Mouse (Mus musculus) hindbrain, embryonic 10.5 days (tissue): ENCODE measurements at regions not wholly inside any gene's neighbourhood (a gene's known extent, or its start where the extent isn't known, plus 50 kb on each side); places are given as distances from the start of the nearest gene placed in this dataset.

Source experiments
- DNase-seq: peaks from one replicate; pipeline ENCODE4 v3.0.0-alpha.2; 2017; ENCODE audit warnings: low spot score
- H3K27ac ChIP-seq: fragments of 300-500 bp; sonication (generic); 2 replicates; pipeline ENCODE4 v1.5.1; 2016; ENCODE audit warnings: mild to moderate bottlenecking, moderate library complexity
- H3K27me3 ChIP-seq: fragments of 300-500 bp; sonication (generic); 2 replicates; pipeline ENCODE4 v1.6.1; 2016; ENCODE audit warnings: mild to moderate bottlenecking; ENCODE audit not compliant: poor library complexity, insufficient read depth, severe bottlenecking
- H3K36me3 ChIP-seq: fragments of 300-500 bp; sonication (generic); 2 replicates; pipeline ENCODE4 v1.6.1; 2016; ENCODE audit warnings: mild to moderate bottlenecking, moderate library complexity
- H3K4me1 ChIP-seq: fragments of 300-500 bp; sonication (generic); replicated peaks from 2 replicates; pipeline ENCODE4 v1.6.1; 2016; ENCODE audit warnings: mild to moderate bottlenecking
- H3K4me3 ChIP-seq: fragments of 300-500 bp; sonication (generic); 2 replicates; pipeline ENCODE4 v1.5.1; 2016; ENCODE audit warnings: mild to moderate bottlenecking, moderate library complexity
- H3K9me3 ChIP-seq: fragments of 300-500 bp; sonication (generic); 2 replicates; pipeline ENCODE4 v1.6.1; 2016; ENCODE audit warnings: mild to moderate bottlenecking, moderate library complexity
- WGBS: fragments of 180-500 bp; shearing (Covaris S2); methylation state at CpG from one replicate; pipeline ENCODE4 v1.1.7; 2016; 5-methylcytosine and 5-hydroxymethylcytosine counted together

DNA sequence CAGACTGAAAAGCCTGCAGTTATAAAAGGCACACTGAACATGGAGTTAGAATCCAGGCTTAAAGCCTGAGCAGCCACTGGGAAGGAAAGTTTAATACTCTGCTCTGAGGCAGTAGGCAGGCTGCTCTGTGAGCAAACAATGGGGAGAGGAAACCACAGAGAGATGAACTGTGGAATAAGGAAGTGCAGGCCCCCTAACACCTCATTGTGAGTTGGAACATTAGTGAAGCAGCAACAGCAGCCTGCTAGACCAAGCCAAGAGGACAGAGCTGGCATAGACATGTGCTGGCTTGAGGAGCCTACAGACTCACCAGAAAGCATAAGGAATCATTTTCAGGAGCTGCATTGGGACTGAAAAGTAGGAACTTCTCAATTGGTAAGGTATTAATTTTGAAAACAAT lies 307.4 kb downstream of the Gm10283 start:
- Histone ChIP-seq H3K27ac (no peak overlapping the region), H3K4me1 (no peaks in the 10 kb centered on the region), H3K36me3 (no peaks in the 10 kb centered on the region), H3K9me3 (no peaks in the 10 kb centered on the region), H3K4me3 (no peak overlapping the region), H3K27me3 (no peaks in the 10 kb centered on the region)
- DNase-seq, result no peak

DNA sequence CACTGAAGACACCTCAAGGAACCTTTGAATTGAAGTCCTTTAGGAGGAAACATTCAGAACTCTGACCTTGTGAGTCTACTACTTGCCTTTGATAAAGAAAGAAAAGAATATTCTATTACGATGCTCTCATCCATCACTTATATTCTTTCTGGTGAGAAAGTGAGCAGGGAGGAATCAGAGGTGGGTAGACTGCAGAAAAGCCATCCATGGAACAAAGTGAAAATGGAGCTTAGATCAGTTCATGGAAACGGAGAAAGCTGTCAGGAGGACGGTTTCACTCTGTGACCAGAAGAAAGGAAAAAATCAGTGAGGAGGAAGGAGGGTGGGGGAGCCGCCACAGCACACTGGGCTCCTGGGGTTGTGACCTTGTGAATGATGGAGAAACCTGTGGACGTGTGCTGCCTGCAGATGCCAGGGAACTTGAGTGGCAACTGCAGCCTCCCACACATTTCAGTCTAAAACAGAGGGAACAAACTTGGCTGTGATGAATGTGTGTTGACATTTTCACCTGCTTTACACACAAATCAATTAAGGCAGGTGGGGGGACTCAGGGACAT lies 335.2 kb downstream of the Gm10283 start:
- H3K4me3 ChIP-seq, result no peak overlapping the region
- no peaks in the 10 kb centered on the region for H3K9me3 ChIP-seq
- WGBS, result 54% methylated on average over 5 of the region's 5 CpGs
- H3K36me3 ChIP-seq, result no peaks in the 10 kb centered on the region
- H3K27me3 ChIP-seq, result no peaks in the 10 kb centered on the region
- no peak for DNase-seq
- H3K4me1 ChIP-seq, result no peaks in the 10 kb centered on the region
- no peak overlapping the region for H3K27ac ChIP-seq
